Mouse (Mus musculus): ENCODE measurements around the gene Xkr7.

Xkr7 gene

DNA sequence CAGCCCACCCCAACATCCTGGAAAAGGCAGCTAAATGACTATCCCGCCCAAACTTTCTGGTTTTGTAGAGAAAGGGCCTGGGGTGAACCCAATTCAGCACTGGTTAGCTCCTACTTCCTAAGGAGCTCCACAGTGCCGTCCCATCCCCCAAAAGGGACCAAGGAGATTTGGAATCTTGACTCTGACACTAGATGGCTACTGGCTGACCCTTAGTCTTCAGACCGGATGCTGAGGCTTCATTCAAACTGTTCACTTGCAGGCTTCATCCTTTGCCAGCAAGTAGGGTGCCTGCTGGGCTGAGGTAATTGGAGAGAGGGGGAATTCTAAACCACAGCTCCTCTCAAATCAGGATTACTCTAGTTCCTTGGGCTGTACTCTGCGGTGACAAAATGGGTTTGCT lies 1.3 kb downstream of the Xkr7 start:
- no peak for DNase-seq (ENCODE audit: low read depth)

DNA sequence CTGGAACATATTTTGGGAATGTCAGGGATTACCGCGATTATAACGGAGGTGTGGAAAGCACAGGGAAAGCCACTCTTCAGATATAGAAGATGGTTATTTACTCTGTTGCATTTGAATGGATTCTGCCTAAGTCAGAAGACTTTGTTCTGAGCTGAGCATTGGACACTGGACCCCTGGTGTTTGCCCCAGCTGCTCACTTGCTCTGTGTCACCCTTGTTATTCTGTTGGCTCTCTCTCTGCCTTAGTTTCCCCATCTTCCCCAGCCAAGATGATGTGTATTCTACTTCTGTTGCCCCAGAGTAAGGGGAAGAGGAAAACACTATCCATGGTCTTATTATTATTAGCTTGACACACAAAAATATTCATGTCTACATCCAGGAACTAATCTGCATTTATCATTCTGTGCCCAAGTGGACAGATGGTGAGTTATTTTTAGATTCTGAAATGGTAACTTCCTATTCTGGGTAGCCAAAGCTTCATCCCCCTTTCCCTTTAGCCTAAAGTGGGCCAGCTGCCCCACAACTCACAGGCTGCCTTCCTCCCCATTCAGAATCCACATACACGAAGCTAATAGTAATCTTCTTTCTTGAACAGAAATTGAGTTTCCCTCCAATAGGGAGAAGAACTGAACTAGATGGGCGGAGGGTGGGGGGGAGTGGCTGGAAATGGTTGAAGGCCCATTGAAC lies 2.0 kb downstream of the Xkr7 start:
- no peak for DNase-seq (ENCODE audit: low read depth)

DNA sequence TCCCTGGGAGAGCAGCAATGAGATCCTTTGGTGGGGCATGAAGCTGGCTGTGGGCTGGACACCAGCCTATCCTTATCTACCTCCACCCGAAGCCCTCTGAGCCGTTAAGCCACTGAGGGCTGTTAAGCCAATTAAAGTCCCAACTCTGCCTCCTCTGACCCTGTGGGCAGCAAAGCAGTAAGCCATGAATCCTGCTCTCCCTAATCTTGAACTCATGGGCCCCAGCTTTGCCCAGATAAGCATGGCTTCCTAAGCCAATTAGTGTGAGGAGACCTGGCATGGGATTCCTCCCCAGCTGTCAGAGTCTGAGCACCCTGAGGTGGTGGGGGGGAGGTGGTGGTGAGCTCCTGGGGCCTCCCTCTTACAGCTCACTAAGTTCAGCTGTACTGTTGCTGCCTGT lies 5.0 kb downstream of the Xkr7 start:
- DNase-seq (ENCODE audit: low read depth) = no peak

DNA sequence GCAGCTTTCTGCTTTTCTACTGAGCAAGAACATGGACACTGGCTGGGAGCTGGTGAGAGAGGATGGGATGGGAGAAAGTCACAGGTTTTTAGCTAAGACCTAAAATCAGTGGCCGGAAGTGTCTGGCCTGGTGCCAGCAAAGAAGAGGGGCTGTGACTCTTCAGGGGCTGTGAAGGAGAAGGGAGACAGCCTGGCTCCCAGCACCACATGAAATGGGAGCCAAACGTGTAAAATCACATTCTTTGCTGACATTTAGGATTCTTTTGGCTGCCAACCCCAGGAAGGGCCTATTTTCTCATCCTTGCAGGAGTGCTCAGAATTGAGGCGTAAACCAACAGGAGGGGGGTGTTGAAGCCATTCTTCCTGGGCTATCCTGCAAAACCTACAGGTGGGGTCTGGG lies 12.2 kb downstream of the Xkr7 start:
- DNase-seq (ENCODE audit: low read depth) = no peak

DNA sequence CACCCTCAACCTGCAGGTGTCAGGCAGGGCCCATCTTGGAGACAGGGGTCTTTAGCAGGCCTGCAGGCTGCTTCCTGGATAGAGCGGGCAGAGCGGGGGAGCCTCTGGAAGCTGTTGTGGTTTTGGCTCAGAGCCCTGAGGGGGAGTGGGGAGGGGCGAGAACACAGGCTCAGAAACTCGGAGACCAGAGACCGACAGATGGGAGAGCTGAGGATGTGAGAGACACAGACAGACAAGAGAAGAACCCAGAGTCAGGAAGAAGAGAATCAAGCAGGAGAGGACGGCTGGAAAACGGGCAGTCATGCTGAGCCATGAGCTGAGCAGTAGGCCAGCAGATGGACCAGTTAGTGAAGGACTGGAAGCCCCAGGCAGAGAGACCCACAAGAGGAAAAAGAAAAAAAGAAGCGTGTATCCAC lies 14.2 kb downstream of the Xkr7 start:
- no peak for DNase-seq (ENCODE audit: low read depth)

DNA sequence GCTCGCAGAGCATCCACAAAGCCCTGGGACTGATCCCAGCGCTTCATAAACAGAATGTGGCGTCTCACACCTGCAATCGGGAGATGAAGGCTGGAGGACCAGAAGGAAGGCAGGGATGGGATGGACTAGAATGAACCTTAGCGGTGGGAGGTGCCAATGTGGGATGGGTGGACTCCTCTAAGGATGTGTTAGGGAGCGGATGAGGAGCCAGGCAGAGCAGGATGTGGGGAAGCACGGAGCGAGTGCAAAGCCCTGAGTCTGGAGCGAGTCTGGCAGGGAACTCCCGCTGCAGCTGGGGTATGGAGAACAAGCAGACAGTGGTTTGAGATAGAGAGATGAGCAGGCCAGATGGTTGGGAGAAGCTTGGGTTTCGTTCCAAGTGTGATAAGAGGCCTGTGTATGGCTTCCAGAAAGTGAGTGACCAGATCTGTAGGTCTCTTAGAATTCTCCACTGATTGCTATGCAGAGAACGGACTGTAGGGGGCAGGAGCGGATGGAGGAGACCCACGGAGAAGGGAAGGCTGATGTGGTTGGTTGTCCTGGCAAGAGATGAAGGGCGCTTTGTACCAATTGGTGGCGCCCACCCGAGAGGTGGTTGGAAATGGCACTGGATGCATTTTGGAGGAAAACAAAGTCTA lies 16.3 kb downstream of the Xkr7 start:
- no peak for DNase-seq (ENCODE audit: low read depth)

DNA sequence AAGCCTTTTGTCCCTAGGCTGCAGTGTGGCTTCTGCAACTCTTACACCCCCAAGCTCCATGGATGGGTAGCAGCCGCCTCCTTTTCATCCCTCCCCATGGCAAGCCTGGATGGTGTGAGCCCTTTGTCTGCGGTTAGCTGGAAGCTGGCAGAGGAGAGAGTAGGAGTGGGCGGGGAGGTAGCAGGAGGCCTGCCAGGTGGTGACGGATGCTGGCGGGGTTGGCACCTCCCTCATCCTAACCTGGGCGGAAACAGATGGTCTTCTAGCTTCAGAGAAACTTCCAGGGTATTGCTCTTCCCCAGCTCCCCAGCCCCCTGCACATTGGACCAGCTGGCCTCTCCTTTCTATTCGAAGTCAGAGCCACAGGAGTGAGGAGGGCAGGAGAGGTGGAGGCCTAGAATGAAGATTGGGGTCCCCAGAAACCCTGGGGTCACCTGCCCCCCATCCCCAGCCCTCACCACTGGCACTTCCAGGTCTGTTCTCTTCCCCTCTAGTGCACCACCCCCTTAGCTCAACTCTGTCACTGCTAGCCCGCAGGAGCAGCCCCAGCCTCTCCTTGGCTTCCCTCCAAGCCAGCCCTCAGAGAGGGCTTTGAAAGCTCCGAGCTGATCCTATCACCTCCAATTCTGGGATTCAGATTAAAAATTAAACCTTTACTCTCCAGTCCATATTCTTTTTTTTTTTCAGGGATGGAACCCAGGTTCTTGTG lies 17.8 kb downstream of the Xkr7 start:
- peak; percentile 8 for DNase-seq (ENCODE audit: low read depth)

DNA sequence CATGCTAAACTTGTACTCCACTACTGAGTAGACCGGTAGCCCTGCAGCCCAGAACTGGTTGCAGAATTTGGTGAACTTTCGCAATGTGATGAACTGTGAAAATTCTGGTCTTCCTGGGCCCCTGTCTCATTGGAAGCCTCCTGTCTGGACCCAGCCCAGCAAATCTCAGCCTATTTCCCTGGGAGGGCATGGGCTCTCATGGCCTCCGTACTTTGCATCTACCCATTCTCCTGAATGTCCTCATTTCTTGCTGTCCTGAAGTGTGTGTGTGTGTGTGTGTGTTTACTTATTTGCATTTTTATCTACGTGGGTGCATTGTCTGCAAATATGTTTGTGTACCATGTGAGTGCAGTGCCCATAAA lies 18.3 kb downstream of the Xkr7 start:
- DNase-seq (ENCODE audit: low read depth) = no peak

DNA sequence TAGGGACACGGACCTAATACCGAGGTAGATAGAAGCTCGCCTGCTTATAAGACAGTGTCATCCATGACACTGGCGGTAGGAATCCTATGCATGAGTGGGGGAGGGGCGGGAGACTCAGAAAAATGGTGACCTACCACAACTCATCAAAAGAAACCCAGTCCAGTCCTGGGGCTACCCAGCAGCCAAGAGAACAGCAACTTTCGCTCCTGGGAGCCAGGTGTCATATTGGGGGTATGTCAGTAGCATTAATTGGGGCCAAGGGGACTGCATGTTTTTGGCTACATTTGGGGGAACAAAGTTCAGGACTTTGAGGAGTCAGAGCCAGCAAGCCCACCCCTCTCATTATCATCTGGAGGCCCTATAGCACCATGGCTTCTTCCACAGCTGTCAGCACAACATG lies 19.4 kb downstream of the Xkr7 start:
- no peak for DNase-seq (ENCODE audit: low read depth)

DNA sequence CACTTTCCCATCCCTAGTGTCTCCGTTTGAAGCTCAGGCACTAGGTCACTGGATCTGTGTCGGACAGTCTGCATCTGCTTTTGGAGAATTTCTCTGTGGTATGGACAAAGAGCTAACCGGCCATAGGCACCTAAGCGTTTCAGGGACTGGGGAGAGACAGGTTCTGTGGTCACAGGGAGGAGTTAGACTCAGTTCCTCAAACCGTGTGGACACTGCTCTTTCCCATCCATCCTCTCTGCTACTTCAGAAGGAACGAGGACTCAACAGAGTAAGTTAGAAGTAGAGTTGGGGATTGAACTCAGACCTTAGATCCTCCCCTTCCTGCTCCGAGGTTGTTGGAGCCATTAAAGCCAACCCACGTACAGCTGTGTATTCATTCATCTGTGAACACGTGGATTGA lies 19.9 kb downstream of the Xkr7 start:
- no peak for DNase-seq (ENCODE audit: low read depth)

DNA sequence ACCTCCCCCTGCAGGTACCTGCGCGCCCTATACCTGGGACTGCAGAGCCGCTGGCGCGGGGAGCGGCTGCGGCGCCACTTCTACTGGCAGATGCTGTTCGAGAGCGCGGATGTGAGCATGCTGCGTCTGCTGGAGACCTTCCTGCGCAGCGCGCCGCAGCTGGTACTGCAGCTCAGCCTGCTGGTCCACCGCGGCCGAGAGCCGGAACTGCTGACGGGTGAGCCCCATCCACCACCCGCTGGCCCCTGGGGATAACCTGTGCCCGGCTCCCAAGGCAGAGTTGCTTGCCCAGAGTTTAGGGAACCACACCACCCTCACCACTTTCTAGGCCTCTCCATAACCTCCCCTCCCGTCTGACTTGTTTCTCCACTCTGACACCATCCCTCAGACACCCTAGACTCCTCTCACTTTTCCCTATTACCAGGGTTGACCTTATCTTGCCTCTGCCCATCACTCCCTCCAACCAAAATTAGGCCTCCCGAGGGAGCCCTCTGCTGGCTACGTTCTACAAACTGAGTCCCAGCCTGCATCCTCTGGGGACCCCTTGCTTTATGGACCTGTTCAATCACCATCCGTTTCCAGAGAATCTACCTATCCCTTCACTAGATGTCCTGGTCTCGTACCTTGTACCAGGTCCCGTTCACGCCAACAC lies 21.2 kb downstream of the Xkr7 start:
- DNase-seq (ENCODE audit: low read depth) = no peak

DNA sequence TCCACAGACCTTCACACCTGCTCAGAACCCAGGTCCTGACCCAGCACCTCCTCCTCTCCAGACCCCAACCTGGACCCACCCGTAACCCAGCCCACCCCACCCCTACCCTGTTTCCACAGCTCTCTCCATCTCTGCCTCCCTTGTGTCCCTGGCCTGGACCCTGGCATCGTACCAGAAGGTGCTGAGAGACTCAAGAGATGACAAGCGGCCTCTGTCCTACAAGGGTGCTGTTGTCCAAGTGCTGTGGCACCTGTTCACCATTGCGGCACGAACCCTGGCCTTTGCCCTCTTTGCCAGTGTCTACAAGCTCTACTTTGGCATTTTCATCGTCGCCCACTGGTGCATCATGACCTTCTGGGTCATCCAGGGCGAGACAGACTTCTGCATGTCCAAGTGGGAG lies 22.2 kb downstream of the Xkr7 start:
- DNase-seq (ENCODE audit: low read depth) = no peak

DNA sequence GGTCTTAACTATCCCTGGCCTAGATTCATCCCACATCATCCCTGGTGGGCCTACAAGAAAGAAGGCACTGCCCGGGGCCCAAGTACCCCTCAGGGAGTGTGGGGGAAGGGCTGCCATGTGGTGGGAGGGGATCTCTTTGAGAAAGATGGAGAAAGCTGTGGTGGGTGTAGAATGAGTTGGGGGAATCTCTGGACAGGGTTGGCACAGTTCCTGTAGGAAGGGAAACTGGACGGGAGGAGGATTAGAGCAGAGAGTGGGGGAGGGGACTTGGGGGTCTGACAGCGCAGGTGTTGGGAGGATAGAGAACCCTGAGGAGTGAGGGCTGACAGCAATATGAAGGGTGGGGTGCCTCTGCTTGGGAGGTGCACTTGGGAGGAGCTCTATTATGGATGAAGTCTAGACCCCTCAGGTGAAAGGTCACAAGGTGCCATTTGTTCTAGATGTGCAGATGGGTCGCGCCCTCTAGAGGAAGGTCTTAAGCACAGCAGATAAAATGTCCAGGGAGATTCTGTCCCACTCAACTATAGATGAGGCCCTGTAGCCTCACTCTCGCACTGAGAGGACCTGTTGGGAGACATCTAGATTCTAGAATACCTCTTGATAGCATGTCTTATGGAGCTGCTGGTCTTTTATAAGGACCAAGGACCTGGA lies 23.7 kb downstream of the Xkr7 start:
- DNase-seq (ENCODE audit: low read depth) = no peak

DNA sequence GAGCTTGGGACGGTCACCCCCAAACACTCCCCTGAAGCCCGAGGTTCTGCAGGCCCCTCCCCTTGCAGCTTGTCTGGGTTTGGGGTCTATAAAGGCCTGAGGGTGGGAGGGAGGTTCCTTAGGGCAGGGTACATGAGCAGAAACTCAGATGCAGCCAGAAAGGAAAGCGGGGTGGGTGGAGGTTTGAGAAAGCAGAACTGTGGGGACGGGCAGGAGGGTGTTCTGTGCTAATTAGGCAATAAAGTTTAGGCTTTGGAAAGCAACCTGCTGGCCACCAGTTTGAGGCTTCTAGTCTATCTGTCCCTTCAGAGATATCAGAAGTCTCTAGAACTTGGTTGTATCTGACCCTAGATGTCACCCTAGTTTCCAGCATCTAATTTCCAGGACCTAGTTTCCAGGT lies 26.7 kb downstream of the Xkr7 start:
- DNase-seq (ENCODE audit: low read depth) = no peak

DNA sequence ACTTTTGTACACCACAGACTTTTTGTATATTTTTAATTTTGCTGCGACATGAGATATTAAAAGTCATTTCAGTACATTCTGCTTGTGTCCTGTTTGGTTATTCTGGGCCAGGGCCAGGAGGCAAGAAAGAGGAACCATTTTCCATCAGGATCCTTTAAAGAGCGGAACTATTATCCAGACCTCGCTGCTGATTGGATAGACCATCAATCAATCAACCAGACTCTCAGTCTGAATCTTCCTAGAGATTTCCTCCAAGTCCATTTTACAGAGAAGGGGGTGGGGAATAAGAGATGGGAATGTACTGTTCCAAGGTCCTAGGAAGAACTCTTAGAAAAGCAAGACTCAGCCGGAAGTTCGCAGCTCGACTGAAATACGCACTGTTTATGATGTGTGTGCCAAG lies 28.6 kb downstream of the Xkr7 start:
- no peak for DNase-seq (ENCODE audit: low read depth)

DNA sequence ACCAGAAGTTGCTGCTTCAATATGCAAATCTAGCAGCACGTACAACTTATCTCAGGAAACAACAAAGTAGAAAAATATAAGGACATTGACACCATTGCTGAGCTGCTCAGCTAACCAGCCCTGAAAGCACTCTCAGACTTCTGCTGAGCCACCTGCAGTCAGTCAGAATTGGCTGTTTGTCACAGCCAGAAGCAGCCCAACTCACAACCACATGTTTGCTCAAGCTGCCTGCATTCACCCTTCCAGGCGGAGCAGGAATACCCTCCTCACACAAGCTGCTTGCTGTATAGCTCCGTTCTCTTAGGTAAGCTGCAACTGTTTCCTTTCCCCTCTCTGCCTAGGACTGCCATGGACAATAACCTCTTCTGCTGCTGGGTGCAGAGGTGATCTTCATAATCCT lies 31.7 kb downstream of the Xkr7 start:
- DNase-seq (ENCODE audit: low read depth) = no peak

DNA sequence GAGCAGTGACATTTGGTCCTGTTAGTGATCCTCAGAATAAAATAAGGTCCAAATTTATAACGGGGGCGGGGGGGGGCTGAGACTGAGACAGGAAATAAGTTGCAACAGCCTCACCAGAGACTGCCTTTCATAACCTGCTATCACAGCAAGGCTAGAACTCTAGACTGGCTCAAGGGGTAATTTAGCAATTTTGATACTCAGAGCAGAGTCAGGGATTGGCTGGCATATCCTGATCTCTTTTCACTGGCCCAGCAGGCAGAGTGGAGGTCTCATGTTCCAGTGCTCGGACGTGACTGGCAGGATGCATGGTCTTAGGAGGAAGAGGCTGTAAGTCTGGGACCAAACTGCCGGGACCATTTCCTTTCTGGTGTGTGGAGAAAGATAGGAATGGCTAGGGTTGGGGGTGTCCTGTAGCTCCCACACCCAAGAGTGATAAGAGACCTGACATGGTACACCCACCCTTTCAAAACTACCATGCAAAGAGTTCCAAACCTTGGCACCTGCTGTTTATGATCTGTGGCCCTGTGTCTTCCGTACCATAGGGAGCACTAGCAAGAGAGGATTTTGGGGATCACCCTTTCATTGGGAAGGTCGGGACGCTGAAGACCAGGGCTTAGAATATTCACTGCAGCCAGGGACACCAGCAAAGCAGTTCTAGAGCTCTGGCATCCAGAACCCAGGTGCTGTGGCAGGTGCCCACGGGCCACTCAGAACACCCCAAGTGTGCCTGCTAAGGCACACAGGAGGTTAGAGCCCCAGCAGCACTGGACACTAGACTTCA lies 32.7 kb downstream of the Xkr7 start:
- no peak for DNase-seq (ENCODE audit: low read depth)

DNA sequence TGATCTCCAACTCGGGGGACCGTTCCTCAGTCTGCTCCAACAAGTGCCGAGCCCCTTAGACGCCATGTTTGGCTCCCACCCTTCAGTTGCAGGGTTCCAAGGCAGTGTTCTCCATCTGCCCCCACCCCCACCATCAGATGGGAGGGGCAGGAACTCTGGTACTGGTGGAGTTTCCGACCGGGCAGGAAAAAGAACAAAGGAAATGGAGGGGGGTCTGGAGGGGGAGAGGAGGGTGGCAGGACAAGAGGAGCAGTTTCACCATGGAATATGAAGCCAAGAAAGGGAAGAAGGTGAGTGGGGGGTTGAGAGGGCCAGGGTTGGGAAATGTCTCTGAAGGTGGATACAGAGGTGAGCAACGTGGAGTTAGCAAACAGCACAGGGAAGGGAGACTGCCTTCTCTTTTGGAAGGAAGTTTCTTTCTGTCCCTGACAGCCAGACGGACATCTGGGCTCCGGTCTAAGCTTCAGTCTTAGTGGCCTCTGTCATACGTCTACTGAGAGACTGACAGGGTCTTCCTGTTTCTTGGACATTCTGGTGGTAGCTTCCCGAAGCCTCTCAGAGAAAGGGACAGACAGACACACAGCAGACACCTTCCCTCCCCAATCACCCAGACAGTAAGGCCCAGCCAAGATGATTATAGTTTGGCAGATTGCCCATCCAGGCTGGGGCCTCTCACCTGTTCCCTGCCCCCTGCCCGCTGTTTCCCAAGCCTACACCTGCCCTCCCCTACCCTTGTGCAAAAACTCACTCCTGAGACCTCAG lies 34.3 kb downstream of the Xkr7 start, which contains the start of gene Ccm2l:
TSS of gene Ccm2l (plus strand) at position 209 of the 762 bp plus-strand sequence.
- no peak for DNase-seq (ENCODE audit: low read depth)

DNA sequence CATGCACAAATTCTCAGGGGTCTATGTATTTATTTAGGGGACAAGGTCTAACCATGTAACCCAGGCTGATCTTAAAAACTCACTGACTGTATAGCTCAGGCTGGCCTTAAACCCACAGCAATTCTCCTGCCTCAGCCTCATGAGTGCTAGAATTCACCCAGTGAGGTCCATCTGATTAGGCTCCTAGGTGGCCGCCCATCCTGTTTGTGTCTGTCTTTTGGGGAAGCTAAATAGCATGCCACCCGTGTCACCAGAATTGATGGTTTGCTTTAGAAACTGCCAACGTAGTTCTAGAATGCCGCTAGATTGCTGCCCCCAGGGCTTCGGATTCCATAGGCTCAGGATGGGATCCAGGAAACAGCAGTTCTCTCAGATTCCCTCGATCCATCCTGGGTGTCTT lies 35.3 kb downstream of the Xkr7 start:
- no peak for DNase-seq (ENCODE audit: low read depth)

DNA sequence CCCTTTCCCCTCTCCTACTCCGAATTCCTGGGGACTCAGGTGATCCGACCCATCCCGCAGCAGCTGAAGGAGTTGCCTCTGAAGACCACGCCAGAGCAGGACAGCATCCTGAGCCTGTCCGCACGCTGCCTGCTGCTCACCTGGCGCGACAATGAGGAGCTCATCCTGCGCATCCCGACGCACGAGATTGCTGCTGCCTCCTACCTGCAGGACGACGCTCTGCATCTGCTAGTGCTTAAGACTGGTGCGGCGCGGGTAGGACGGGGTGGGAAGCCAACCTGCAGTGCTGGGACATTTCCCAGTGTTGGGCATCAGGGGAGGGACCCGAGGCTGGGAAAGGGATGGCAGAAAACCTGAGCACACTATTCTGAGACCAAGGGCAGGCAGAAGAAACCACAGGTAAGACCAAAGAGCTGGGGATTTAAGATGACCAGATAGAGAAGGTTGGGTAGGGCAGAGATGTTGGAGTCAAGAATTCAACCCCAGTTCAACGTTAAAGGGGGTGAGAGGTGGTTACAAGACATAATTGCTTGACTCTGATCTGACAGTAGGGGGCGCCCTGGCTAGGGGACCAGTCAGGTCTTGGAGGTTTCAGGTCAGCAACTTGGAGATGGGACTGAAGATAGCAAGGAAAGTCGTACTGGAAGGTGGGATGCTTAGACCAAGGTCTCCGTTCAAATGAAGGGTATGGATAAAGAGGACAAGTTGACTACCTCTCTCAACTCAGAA lies 39.3 kb downstream of the Xkr7 start:
- DNase-seq (ENCODE audit: low read depth) = no peak

Data from fibroblast of lung, adult 2 months (primary cell).